Comparison of ENCODE assay signal across 22 mouse cellular contexts in genomic region chr12:14515588-14515987, GRCm38 (mm10).
DNase-seq lines count a peak whose midpoint lies in the region; ATAC-seq and TF ChIP-seq lines count a peak whose summit lies in the region.
"Had no signal": no experiment of that assay in that cellular context is flagged by ENCODE, and none has a peak within 500 bp of the region (broad histone marks: within the 10 kb centered on the region; RNA-seq: fewer than 3 reads in every experiment).

No protein-coding gene starts in this region.

- no peak for ATAC-seq in hindbrain, embryonic 13.5 days (ENCODE audit: low FRiP score)
- ATAC-seq: forebrain, embryonic 16.5 days had no signal

- no peaks in the 10 kb centered on the region for H3K36me3 ChIP-seq in hindbrain, embryonic 13.5 days
- H3K36me3 ChIP-seq: embryonic facial prominence, embryonic 13.5 days; forebrain, embryonic 12.5 days; heart, embryonic 10.5 days had no signal

- no peak overlapping the region for H3K4me2 ChIP-seq in hindbrain, embryonic 13.5 days
- H3K4me2 ChIP-seq: embryonic facial prominence, embryonic 13.5 days; forebrain, embryonic 12.5 days; hindbrain, embryonic 14.5 days had no signal

- no peaks in the 10 kb centered on the region for H3K4me1 ChIP-seq in hindbrain, embryonic 13.5 days (replicated peaks)
- H3K4me1 ChIP-seq: embryonic facial prominence, embryonic 13.5 days; forebrain, embryonic 12.5 days; heart, embryonic 10.5 days had no signal

- H3K27me3 ChIP-seq in hindbrain, embryonic 13.5 days: no peaks in the 10 kb centered on the region
- H3K27me3 ChIP-seq: embryonic facial prominence, embryonic 13.5 days; forebrain, embryonic 12.5 days had no signal

- no peaks in the 10 kb centered on the region for H3K9me3 ChIP-seq in hindbrain, embryonic 13.5 days
- H3K9me3 ChIP-seq: embryonic facial prominence, embryonic 13.5 days; forebrain, embryonic 12.5 days; heart, embryonic 10.5 days had no signal

- WGBS in hindbrain, embryonic 13.5 days: 80% methylated on average over 6 of the region's 6 CpGs

- no peak overlapping the region for H3K27ac ChIP-seq in left cerebral cortex, adult 2 months
- no peak overlapping the region for H3K27ac ChIP-seq in hindbrain, embryonic 13.5 days
- H3K27ac ChIP-seq: embryonic facial prominence, embryonic 13.5 days; forebrain, embryonic 12.5 days; heart, embryonic 10.5 days; hindbrain, embryonic 14.5 days had no signal

- no peak overlapping the region for H3K4me3 ChIP-seq in left cerebral cortex, adult 2 months
- H3K4me3 ChIP-seq in hindbrain, embryonic 13.5 days: no peak overlapping the region
- H3K4me3 ChIP-seq: embryonic facial prominence, embryonic 13.5 days; forebrain, embryonic 12.5 days; heart, embryonic 10.5 days had no signal

- intact Hi-C loops in left cerebral cortex, adult 2 months (cut with DNase I): no loop called here

- TF ChIP-seq CTCF in left cerebral cortex, adult 2 months (IDR thresholded peaks at IDR 0.05): no peak

- H3K9ac ChIP-seq in hindbrain, embryonic 13.5 days: no peak overlapping the region
- H3K9ac ChIP-seq: embryonic facial prominence, embryonic 13.5 days; forebrain, embryonic 12.5 days; hindbrain, embryonic 14.5 days had no signal

- peak; percentile 8 to 17 for DNase-seq in frontal cortex, adult 2 months (ENCODE audit: extremely low spot score in 1 of 2, low spot score in 1 of 2)
- DNase-seq in frontal cortex, postnatal 14 days (ENCODE audit: low spot score in 2 of 2): no peak
- DNase-seq in left cerebral cortex, adult 11 months (ENCODE audit: low spot score): peak; percentile 3
- DNase-seq in left cerebral cortex, adult 2 months (ENCODE audit: extremely low spot score in 1 of 2, low spot score in 2 of 2): no peak
- peak; percentile 22 to 31 for DNase-seq in right cerebral cortex, postnatal 10 days (ENCODE audit: low spot score in 2 of 2)
- DNase-seq in right cerebral cortex, postnatal 14 days: no peak
- DNase-seq in telencephalon, adult 2 months (ENCODE audit: low read depth, low spot score): peak; percentile 24
- DNase-seq: adrenal gland, adult 2 months; adrenal gland, postnatal 36 days; cerebellum, adult 11 months; cerebellum, adult 8-10 months; cerebellum, postnatal 14 days; gastrocnemius, postnatal 10 days; heart, adult 18-20 months; heart, postnatal 10 days; heart, postnatal 4 days had no signal

Comparison
In these comparisons a context has a peak if more than half of its experiments do, and no peak if none do; other contexts are left out.
1. DNase-seq: peak in frontal cortex, adult 2 months (2 of 2), left cerebral cortex, adult 11 months (single experiment), right cerebral cortex, postnatal 10 days (2 of 2) and telencephalon, adult 2 months (single experiment); none in frontal cortex, postnatal 14 days (0 of 2), left cerebral cortex, adult 2 months (0 of 2) and right cerebral cortex, postnatal 14 days (single experiment).